Mouse (Mus musculus): ENCODE results near the gene St3gal3.

DNA sequence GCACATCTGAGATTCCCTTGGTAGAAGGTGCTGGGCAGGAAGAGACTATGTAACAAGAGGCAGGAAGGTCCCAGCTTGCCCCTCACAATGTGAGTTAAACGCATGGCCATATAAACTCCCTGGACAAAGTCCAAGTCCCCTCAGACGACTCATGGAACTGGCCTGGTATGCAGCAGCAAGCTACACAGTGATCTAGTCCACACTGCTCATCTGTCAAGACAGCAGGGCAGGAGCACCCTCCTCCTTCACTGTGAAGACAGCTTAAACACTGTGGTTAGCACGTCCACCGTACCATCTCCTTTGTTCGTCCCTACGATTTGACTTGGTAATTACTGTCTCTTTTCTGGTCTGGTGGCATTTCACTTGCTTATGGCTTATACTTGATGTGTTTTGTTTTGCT lies 104.8 kb downstream of the St3gal3 start:
- no peak for TF ChIP-seq CTCF (IDR thresholded peaks at IDR 0.05; ENCODE audit: low read depth, low read length)
- no peak for TF ChIP-seq GATA1 (IDR thresholded peaks at IDR 0.05; ENCODE audit: borderline replicate concordance, low read length)
- TF ChIP-seq TAL1 (conservative IDR thresholded peaks at IDR 0.05; ENCODE audit: low read depth, low read length) = no peak
- TF ChIP-seq POLR2AphosphoS5 (IDR thresholded peaks at IDR 0.05; ENCODE audit: insufficient replicate concordance, low read depth, low read length) = no peak
- TF ChIP-seq GATA2 (IDR thresholded peaks at IDR 0.05; ENCODE audit: borderline replicate concordance, low read depth, low read length) = no peak

All from G1E (cell line).